Mouse (Mus musculus) kidney, embryonic 15.5 days (tissue): Measurements from ENCODE around the gene Slc39a11. TPM values are rescaled to one million over a fixed set of nuclear protein-coding genes. Genes with fewer than 3 reads are reported as not detected.
A peak's percentile ranks its signal among the peaks of the same experiment; 100 is the strongest.

ENCODE experiments used
- ATAC-seq: fragments of 200-750 bp; cut with Nextera tagmentation; replicated peaks from 2 replicates; pipeline ENCODE4 v1.8.0; 2017; ENCODE audit warnings: moderate TSS enrichment; ENCODE audit not compliant: low FRiP score
- H3K27ac ChIP-seq: fragments of 300-500 bp; sonication (generic); 2 replicates; pipeline ENCODE4 v1.5.1; 2015; ENCODE audit warnings: mild to moderate bottlenecking, inconsistent platforms
- H3K27me3 ChIP-seq: fragments of 300-500 bp; sonication (generic); 2 replicates; pipeline ENCODE4 v1.6.1; 2015; ENCODE audit warnings: inconsistent platforms
- H3K36me3 ChIP-seq: fragments of 300-500 bp; sonication (generic); 2 replicates; pipeline ENCODE4 v1.6.1; 2015; ENCODE audit warnings: inconsistent platforms
- H3K4me1 ChIP-seq: fragments of 300-500 bp; sonication (generic); 2 replicates; pipeline ENCODE4 v1.6.1; 2015; ENCODE audit warnings: inconsistent platforms
- H3K4me2 ChIP-seq: fragments of 300-500 bp; sonication (generic); 2 replicates; pipeline ENCODE4 v1.6.1; 2015; ENCODE audit warnings: moderate library complexity, mild to moderate bottlenecking, inconsistent platforms
- H3K4me3 ChIP-seq: fragments of 300-500 bp; sonication (generic); replicated peaks from 2 replicates; pipeline ENCODE4 v1.5.1; 2015; ENCODE audit warnings: mild to moderate bottlenecking, inconsistent platforms
- H3K9ac ChIP-seq: fragments of 300-500 bp; sonication (generic); 2 replicates; pipeline ENCODE4 v1.6.1; 2015; ENCODE audit warnings: mild to moderate bottlenecking, inconsistent platforms
- H3K9me3 ChIP-seq: fragments of 300-500 bp; sonication (generic); replicated peaks from 2 replicates; pipeline ENCODE4 v1.6.1; 2016; ENCODE audit warnings: inconsistent platforms
- WGBS: fragments of 180-500 bp; shearing (Covaris S2); methylation state at CpG from one replicate; pipeline ENCODE4 v1.1.7; 2015; ENCODE audit warnings: mixed read lengths; 5-methylcytosine and 5-hydroxymethylcytosine counted together
- polyA plus RNA-seq: library from polyadenylated mRNA; unstranded; fragments of >200 nt; fragmentation: Nextera tagmentation; extraction: Ambion mirVana; gene quantifications from 2 replicates; pipeline ENCODE4 v1.2.1, GENCODE M21; 2015

Slc39a11 gene
- polyA plus RNA-seq, 1 experiment from 2014 or later = 22.2 TPM

GRCm38 (mm10) chr11:113296912-113297625 is 352.8 kb downstream of the Slc39a11 start:
- no peak overlapping the region for H3K27ac ChIP-seq
- H3K27me3 ChIP-seq = no peaks in the 10 kb centered on the region
- WGBS = 79% methylated on average over 22 of the region's 22 CpGs
- no peaks in the 10 kb centered on the region for H3K9me3 ChIP-seq
- no peaks in the 10 kb centered on the region for H3K36me3 ChIP-seq
- no peak overlapping the region for H3K4me2 ChIP-seq
- H3K9ac ChIP-seq = no peak overlapping the region
- ATAC-seq = no peak
- H3K4me3 ChIP-seq = no peak overlapping the region
- H3K4me1 ChIP-seq = peaks cover 14% of the 10 kb centered on the region

GRCm38 (mm10) chr11:113296162-113296561 is 353.7 kb downstream of the Slc39a11 start:
- 32% methylated on average over 7 of the region's 7 CpGs for WGBS

GRCm38 (mm10) chr11:113294518-113294917 is 355.4 kb downstream of the Slc39a11 start:
- H3K4me3 ChIP-seq = no peak overlapping the region
- no peak overlapping the region for H3K4me2 ChIP-seq
- no peaks in the 10 kb centered on the region for H3K9me3 ChIP-seq
- H3K36me3 ChIP-seq = no peaks in the 10 kb centered on the region
- no peak overlapping the region for H3K27ac ChIP-seq
- H3K4me1 ChIP-seq = peaks cover 26% of the 10 kb centered on the region
- 57% methylated on average over 8 of the region's 8 CpGs for WGBS
- H3K27me3 ChIP-seq = no peaks in the 10 kb centered on the region
- no peak for ATAC-seq
- H3K9ac ChIP-seq = no peak overlapping the region

More at GRCm38 (mm10) chr11:113296162-113296561, 353.7 kb downstream of the Slc39a11 start:
- Histone ChIP-seq H3K27me3 (no peaks in the 10 kb centered on the region), H3K36me3 (no peaks in the 10 kb centered on the region), H3K27ac (no peak overlapping the region), H3K4me2 (no peak overlapping the region), H3K9ac (no peak overlapping the region), H3K9me3 (no peaks in the 10 kb centered on the region), H3K4me3 (no peak overlapping the region), H3K4me1 (peaks cover 21% of the 10 kb centered on the region)
- no peak for ATAC-seq

GRCm38 (mm10) chr11:113292906-113293614 is 356.8 kb downstream of the Slc39a11 start:
- H3K9ac ChIP-seq = no peak overlapping the region
- 63% methylated on average over 12 of the region's 13 CpGs for WGBS
- no peak overlapping the region for H3K4me3 ChIP-seq
- H3K27ac ChIP-seq = no peak overlapping the region
- peaks cover 28% of the 10 kb centered on the region for H3K4me1 ChIP-seq
- ATAC-seq = no peak
- no peaks in the 10 kb centered on the region for H3K36me3 ChIP-seq
- no peaks in the 10 kb centered on the region for H3K27me3 ChIP-seq
- no peaks in the 10 kb centered on the region for H3K9me3 ChIP-seq
- no peak overlapping the region for H3K4me2 ChIP-seq

- H3K9me3 ChIP-seq = no peaks in the 10 kb centered on the region
- no peak for ATAC-seq
- no peak overlapping the region for H3K4me2 ChIP-seq
- no peak overlapping the region for H3K4me3 ChIP-seq
- WGBS = 50% methylated on average over 17 of the region's 17 CpGs
- H3K36me3 ChIP-seq = no peaks in the 10 kb centered on the region
- no peak overlapping the region for H3K9ac ChIP-seq
- no peaks in the 10 kb centered on the region for H3K27me3 ChIP-seq
- H3K27ac ChIP-seq = peak overlapping the region; percentile 51
- H3K4me1 ChIP-seq = peaks cover 28% of the 10 kb centered on the region
These were observed 357.8 kb downstream of the Slc39a11 start for GRCm38 (mm10) chr11:113291781-113292714.

GRCm38 (mm10) chr11:113290911-113291310 is 359.0 kb downstream of the Slc39a11 start:
- H3K4me3 ChIP-seq = no peak overlapping the region
- peaks cover 25% of the 10 kb centered on the region for H3K4me1 ChIP-seq
- H3K36me3 ChIP-seq = no peaks in the 10 kb centered on the region
- H3K4me2 ChIP-seq = no peak overlapping the region
- 0 out of 2 replicates have a peak, but pooled peaks have one; percentile 35 for ATAC-seq
- WGBS = 77% methylated on average over 14 of the region's 14 CpGs
- H3K9me3 ChIP-seq = no peaks in the 10 kb centered on the region
- H3K9ac ChIP-seq = no peak overlapping the region
- no peak overlapping the region for H3K27ac ChIP-seq
- no peaks in the 10 kb centered on the region for H3K27me3 ChIP-seq

- ATAC-seq = no peak
These were observed 364.7 kb downstream of the Slc39a11 start for GRCm38 (mm10) chr11:113284951-113285741.

GRCm38 (mm10) chr11:113283376-113283811 is 366.5 kb downstream of the Slc39a11 start:
- H3K4me2 ChIP-seq = no peak overlapping the region
- H3K4me3 ChIP-seq = no peak overlapping the region
- ATAC-seq = no peak
- H3K9me3 ChIP-seq = no peaks in the 10 kb centered on the region
- H3K27me3 ChIP-seq = no peaks in the 10 kb centered on the region
- no peaks in the 10 kb centered on the region for H3K36me3 ChIP-seq
- H3K27ac ChIP-seq = no peak overlapping the region
- H3K4me1 ChIP-seq = peaks cover 35% of the 10 kb centered on the region
- WGBS = 14% methylated on average over 11 of the region's 11 CpGs
- 0 out of 2 replicates have a peak overlapping the region, but pooled peaks have one; percentile 21 for H3K9ac ChIP-seq

More at GRCm38 (mm10) chr11:113284951-113285741, 364.7 kb downstream of the Slc39a11 start:
- no peak overlapping the region for H3K4me3 ChIP-seq
- no peak overlapping the region for H3K27ac ChIP-seq
- no peaks in the 10 kb centered on the region for H3K9me3 ChIP-seq
- no peaks in the 10 kb centered on the region for H3K27me3 ChIP-seq
- H3K9ac ChIP-seq = no peak overlapping the region
- no peaks in the 10 kb centered on the region for H3K36me3 ChIP-seq
- H3K4me1 ChIP-seq = peaks cover 35% of the 10 kb centered on the region
- H3K4me2 ChIP-seq = 0 out of 2 replicates have a peak overlapping the region, but pooled peaks have one; percentile 0
- 66% methylated on average over 27 of the region's 27 CpGs for WGBS

GRCm38 (mm10) chr11:113278238-113278637 is 371.6 kb downstream of the Slc39a11 start:
- peaks cover 14% of the 10 kb centered on the region for H3K4me1 ChIP-seq
- H3K36me3 ChIP-seq = no peaks in the 10 kb centered on the region
- no peaks in the 10 kb centered on the region for H3K27me3 ChIP-seq
- 91% methylated on average over 6 of the region's 6 CpGs for WGBS
- H3K9ac ChIP-seq = no peak overlapping the region
- no peak overlapping the region for H3K4me2 ChIP-seq
- no peak overlapping the region for H3K27ac ChIP-seq
- H3K9me3 ChIP-seq = no peaks in the 10 kb centered on the region
- H3K4me3 ChIP-seq = no peak overlapping the region
- ATAC-seq = no peak

GRCm38 (mm10) chr11:113277034-113277612 is 372.8 kb downstream of the Slc39a11 start:
- no peak overlapping the region for H3K27ac ChIP-seq
- H3K4me3 ChIP-seq = no peak overlapping the region
- WGBS = 71% methylated on average over 10 of the region's 10 CpGs
- H3K36me3 ChIP-seq = no peaks in the 10 kb centered on the region
- no peaks in the 10 kb centered on the region for H3K9me3 ChIP-seq
- H3K9ac ChIP-seq = no peak overlapping the region
- no peak for ATAC-seq
- no peak overlapping the region for H3K4me2 ChIP-seq
- peaks cover 5% of the 10 kb centered on the region; the same call in 1 of the 2 replicates for H3K4me1 ChIP-seq
- no peaks in the 10 kb centered on the region for H3K27me3 ChIP-seq

- Histone ChIP-seq H3K4me2 (no peak overlapping the region), H3K27ac (no peak overlapping the region), H3K4me3 (no peak overlapping the region), H3K27me3 (no peaks in the 10 kb centered on the region), H3K36me3 (no peaks in the 10 kb centered on the region), H3K9me3 (no peaks in the 10 kb centered on the region), H3K4me1 (peaks cover 5% of the 10 kb centered on the region; the same call in 1 of the 2 replicates), H3K9ac (no peak overlapping the region)
- 89% methylated on average over 8 of the region's 8 CpGs for whole genome bisulfite sequencing
- no peak for ATAC-seq
These were observed 373.4 kb downstream of the Slc39a11 start for GRCm38 (mm10) chr11:113276518-113276917.
